Mouse (Mus musculus) olfactory bulb, adult 2 months (tissue): ENCODE data around the gene Phactr1.

Experiments
- CTCF ChIP-seq: fragments of 200-500 bp; IDR thresholded peaks from 2 replicates; pipeline ENCODE4 v1.5.1; 2012; ENCODE audit warnings: low read depth, mild to moderate bottlenecking, low read length, moderate library complexity; ENCODE audit not compliant: insufficient read depth
- POLR2A ChIP-seq: fragments of 200-500 bp; IDR thresholded peaks from 2 replicates; pipeline ENCODE4 v1.6.1; 2012; ENCODE audit warnings: mild to moderate bottlenecking, low read depth, low read length, moderate library complexity; ENCODE audit not compliant: insufficient read depth

DNA sequence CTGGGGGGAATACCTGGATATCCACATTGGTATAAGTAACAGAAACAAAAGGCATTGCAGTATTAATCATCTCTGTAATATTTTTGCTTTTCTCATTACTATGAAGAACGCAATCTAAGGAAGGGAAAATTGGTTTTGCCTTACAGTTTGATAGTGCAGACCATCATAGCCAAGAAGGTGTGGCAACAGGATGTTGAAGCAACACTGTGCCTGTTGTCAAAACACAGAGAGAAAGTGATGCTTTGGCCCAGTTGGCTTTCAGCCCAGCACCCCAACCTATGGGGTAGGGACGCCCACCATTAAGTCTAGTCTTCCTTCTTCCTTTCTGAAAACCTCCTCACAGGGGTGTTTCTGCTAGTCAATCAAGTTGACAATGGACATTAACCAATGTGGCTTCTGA is 294.1 kb downstream of the Phactr1 start:
- TF ChIP-seq CTCF (no peak), POLR2A (no peak)
